Mouse (Mus musculus) E14TG2a.4 (cell line): ENCODE measurements around the gene Psme3.

Experiments used
- CTCF ChIP-seq: conservative IDR thresholded peaks from 2 replicates; pipeline ENCODE4 v1.5.1; 2014; ENCODE audit warnings: low read length
- NANOG ChIP-seq: IDR thresholded peaks from 2 replicates; pipeline ENCODE4 v1.6.1; 2014; ENCODE audit warnings: borderline replicate concordance, low read length, mixed read lengths
- POU5F1 ChIP-seq: IDR thresholded peaks from 2 replicates; pipeline ENCODE4 v1.6.1; 2014; ENCODE audit warnings: low read length, borderline replicate concordance

GRCm38 (mm10) chr11:101269577-101270116 lies 46.4 kb upstream of the Psme3 start:
- TF ChIP-seq CTCF, result no peak
- TF ChIP-seq POU5F1, result no peak
- TF ChIP-seq NANOG, result no peak
